Mouse (Mus musculus) layer of hippocampus, adult 9-11 months (tissue): ENCODE measurements around the gene 1700092M07Rik.

ENCODE experiments used
- DNase-seq: peaks from one replicate; pipeline ENCODE4 v3.0.0; 2022

The 1700092M07Rik gene

DNA sequence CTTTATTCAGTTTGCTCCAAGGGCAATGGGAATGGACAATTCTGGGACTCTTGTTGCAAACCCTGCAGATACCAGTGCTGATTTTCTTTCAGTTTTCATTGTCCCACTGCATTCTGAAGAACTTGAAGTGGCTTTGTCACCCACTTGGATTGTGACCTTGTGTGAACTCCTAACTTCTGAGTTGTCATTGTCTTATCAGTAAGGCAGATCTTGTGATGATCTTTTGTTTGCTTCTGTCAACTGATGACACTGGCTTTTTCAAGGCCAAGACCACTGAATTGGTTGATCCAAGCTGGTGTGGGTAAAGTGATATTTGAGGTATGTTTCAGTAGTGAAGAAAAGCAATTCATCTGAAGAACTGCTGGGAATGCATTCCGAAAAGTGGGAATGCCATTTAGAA is 4.9 kb downstream of the 1700092M07Rik start:
- DNase-seq, result no peak

DNA sequence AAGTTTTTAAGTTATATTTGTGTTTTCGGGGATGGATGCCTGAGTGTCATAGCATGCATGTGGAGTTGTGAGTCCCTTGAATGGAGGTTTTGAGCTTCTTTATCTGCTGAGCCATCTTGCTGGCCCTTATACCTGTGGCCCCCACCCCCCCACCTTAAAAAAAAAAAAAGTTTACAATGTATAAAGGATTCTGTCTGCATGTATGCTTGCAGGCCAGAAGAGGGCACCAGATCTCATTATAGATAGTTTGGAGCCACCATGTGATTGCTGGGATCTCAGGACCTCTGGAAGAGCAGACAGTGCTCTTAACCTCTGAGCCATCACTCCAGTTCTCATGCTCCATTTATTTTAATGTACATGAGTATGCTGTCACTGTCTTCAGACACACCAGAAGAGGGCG is 6.8 kb downstream of the 1700092M07Rik start:
- DNase-seq, result no peak

DNA sequence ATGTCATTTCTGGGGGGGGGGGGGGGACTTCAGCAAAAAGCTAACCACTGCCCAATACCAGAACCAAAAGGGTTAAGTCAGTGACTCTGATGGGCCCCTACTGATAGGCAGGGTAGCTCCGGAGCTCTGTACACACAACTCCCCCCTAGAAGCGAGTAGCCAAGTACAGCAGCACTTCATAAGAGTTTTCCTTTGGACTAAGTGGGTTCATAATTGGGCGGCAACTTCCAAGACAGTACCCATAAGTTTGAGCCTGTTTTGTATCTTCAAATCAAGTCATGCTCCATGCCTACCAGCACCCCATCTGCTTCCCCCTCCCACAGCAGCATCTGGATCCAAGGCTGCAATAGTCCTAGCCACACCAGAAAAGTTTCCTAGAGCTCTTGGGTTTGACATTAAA is 15.1 kb downstream of the 1700092M07Rik start:
- no peak for DNase-seq

DNA sequence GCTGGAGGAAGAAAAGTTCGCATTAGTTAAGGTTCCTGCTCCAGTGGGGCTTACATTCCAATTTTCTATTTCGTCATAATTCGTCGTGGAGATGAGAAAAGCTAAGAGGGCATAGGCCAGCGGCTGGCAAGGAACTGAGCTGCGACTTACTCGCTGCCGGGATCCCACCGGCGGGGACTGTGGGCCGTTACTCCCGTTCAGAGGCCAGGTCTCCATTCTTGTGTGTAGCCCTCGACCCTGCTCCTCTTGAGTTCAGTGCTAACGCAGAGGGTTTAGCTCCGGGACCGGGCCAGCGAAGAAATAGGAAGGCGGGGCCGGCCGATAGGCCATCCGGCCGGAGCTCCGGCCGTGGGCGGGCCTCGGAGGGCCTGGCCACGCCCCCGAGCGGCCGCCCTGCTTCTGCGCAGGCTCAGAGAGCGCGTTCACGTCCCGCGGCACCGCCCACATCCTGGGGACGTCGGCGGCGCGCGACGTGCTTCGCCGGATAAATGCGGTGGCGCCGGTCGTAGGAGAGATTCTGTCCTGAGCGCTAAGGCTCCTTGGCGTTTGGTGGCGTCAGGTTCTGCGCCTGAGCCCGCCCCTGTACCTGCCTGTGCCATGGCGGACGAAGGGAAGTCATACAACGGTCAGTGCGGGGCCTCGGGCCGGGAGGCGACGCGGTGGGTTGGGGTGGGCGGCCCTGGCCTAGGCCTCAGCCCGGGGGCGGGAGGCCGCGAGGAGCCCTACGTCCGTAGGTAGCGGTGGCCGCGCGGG is 16.3 kb downstream of the 1700092M07Rik start, which contains the start of gene Nxf1:
TSS of gene Nxf1 (plus strand) at position 439 of the 753 bp plus-strand sequence.
- DNase-seq, result peak; percentile 92

DNA sequence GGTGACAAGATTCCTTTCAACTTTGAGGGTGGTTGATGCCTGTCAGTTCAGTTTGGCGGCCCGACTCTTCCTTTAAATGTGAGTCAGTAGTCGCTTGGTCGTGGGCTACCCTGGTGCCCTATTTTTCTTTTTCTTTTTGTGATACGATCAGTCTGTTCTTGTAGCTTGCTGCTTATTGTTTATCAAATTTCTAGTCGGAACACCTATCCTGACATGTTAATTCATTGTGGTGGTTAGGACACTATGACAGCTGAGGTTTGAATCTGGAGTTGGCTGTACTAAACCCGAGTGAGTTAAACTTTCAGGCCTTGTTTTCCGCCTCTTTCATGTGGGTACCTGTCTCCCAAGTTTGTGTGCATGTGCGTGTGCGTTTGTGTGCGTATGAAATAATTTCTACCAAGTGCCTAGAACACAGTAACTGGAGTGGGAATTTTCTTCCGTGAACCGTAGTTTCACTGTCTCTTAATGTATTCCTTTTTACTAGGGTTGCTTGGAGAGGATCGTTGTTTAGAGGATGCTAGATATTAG is 17.0 kb downstream of the 1700092M07Rik start:
- DNase-seq, result no peak

DNA sequence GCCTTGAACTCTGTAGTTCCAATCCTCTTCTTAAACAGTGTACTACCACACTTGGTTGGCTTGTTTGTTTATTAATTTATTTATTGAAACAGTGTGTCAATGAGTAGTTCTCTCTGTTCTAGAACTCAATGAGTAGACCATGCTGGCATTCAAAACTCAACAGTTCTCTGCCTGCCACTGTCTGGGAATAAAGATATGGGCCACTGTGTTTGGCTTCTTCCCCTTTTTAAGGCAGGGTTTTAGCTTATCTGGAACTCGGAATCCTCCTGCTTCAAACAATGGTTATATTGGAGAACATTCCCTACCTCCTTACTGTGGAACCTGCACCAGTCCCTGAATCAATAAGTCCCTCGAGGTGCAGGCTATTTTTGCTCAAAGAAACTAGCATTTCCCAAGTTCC is 18.4 kb downstream of the 1700092M07Rik start:
- DNase-seq, result no peak

DNA sequence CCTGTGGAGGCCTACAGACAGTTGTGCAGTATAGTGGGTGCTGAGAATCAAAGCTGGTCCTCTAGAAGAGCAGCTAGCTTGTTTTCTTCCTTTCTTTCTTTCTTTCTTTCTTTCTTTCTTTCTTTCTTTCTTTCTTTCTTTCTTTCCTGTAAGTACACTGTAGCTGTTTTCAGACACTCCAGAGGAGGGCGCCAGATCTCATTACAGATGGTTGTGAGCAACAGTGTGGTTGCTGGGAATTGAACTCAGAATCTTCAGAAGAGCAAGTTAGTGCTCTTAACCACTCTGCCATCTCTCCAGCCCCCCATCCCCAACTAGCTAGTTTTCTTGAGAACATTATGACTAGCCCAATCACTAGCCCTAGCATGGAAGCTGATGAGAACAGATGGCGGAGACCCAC is 20.2 kb downstream of the 1700092M07Rik start:
- no peak for DNase-seq

DNA sequence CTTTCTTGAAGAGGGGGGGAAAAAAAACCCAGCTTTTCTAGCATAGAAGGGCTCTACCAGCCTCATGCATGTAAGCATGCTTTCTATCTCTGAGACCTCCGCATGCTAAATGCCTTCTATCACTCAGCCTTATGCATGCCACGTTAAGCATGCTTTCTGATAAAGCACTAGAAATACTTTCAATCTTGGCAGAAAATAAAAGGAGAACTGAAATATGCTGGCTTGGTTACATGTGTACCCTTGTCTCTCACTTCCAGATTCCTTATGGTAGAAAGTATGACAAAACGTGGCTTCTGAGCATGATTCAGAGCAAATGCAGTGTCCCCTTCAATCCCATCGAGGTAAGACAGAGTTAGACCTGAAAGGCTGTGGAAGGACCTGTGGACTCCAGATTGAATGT is 22.8 kb downstream of the 1700092M07Rik start:
- no peak for DNase-seq

DNA sequence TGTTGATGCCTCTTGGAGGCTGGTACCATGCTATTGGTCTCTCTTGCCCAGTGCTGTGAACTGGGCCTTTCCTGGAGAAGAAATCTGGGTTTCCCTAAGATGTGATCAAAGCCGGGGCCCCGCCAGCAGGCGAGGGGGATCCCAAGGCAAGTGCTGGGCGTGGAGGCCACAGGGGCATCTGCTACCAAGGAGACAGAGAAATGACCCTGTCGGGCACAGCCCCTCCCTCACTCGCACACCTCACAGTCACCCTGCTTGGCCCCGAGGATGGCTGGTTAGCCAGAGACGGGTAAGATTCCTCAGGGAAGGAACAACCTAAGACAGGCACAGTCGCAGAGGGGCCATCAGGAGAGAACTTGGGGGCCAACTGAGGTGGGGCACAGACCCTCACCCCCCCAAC is 25.0 kb downstream of the 1700092M07Rik start:
- DNase-seq, result no peak

DNA sequence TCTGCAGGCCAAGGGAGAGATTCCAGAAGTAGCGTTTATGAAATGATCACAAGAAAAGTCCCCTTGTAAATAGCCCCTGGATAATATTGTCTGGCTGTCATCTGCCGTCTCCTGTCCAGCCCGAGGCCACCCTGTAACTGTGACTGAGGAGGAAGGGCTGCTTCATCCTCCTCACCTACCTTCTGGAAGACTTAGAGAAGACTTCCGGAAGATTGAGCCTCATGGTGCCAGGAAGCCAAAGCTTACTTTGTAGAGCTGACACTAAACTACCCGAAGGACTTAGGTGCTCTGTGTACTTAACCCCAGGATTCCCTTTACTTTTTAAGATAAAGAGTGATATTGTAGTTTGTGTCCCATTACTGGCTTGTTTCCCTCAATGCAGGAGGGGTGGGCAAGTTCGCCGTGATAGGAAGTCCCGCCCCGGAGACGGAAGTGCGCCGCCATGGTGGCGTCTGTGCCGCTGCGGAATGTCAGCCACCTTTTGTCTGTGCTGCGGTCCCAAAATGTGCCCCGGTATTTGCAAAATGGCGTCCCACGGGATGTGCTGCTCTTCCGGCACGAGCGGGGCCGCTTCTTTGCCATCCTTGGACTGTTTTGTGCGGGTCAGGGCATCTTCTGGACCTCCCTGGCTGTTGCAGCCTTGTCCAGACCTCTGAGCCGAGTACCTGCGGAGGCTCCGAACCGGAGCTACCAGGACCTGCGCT is 30.2 kb downstream of the 1700092M07Rik start, which contains the start of gene Tmem223:
TSS of gene Tmem223 (plus strand) at position 430 of the 704 bp plus-strand sequence.
- peak; percentile 82 for DNase-seq

DNA sequence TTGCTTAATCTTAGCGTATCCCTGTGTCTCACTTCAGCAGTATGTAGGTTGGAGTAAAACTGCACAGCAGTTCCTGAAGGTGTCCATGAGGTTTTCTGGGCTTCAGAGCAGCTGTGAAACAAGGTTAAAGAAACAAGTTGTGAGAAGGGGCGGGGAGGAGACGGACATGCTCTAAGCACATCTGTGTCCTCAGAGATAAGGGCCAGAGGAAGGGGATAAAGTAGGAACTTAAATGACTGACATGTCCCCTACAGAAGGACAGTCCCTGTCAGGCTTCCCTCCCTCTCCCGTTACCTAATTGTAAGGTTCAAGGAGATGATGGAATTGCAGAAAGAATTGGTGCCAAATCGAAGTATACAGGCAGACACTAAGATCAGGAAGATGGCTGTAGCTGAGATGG is 32.5 kb downstream of the 1700092M07Rik start:
- DNase-seq, result no peak

DNA sequence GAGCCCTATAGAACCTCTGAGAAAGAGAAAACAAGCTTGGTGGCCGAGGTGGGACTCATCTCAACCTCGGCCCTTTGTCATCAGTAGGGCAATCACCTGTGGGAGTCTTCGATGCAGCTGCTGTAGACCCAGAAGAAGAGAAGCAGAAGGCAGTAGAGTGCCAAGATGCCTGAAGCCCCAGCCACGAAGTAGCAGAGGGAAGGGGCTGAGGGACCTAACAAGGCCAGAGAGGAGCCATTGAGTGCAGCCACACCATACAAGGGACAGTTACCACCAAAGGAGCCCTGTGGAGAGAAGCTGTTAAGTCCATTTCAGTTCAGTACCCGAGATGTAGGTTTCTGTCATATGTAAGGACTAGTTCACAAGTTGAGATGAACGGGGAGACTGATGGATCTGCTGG is 32.9 kb downstream of the 1700092M07Rik start:
- DNase-seq, result no peak

DNA sequence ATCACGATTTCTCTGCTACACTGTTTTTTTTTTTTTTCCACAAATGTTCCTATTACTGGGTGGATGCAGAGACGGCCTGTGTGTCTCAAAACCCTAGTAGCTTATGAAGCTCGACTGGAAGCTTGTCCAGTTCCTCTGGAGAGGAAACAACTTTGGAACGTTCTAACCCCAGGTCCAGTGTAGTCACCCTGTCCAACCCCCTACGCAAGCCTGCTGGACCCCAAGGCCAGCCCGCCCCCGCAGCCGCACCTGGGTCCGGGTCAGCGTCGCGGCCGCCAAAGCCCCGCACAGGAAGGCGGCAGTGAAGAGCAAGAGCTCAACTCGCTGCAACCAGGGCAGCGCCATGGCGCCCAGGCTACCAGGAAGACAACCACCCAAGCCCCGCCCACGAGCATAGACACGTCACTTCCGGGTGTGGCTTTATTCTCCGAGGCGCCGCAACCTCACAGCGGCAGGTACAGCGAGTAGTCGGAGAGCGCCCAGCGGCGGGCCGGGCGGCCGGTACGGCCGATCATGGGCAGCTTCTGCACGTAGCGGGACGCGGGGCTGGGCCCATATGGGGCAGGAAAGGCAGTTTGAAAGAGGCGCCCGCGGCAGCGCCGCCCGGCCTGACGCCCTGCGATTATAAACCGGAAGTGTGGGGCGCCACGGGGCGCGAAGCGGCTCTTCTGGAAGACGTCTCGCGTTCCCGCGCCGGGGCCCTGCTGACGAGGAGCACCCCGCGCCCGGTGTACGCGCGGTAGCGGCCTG is 33.7 kb downstream of the 1700092M07Rik start, which contains the start of gene Tmem179b:
TSS of gene Tmem179b (minus strand) at position 382 of the 750 bp plus-strand sequence.
- DNase-seq, result peak; percentile 96

DNA sequence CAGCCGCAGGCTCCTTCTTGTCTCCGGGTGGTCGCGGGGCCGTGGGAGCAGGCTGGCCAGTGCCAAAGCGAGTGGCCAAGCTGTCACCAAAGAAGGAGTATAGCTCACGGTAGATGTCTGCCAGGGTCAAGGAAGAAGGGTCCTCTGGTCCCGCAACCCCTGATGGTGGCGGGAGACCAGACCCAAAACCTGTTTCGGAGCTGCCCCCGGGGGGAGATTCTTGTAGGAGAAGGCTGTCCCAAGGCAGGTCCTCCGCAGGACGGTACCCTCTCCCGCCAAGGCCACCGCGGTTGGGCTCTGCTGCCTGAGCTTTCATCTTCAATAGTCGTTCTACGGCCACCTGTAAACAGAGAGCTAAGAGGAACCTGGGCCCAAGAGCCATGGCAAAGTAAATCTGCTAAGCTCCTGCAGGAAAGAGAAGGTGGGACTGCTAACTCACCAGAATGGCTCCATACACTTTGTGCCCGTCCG is 34.5 kb downstream of the 1700092M07Rik start:
- no peak for DNase-seq

DNA sequence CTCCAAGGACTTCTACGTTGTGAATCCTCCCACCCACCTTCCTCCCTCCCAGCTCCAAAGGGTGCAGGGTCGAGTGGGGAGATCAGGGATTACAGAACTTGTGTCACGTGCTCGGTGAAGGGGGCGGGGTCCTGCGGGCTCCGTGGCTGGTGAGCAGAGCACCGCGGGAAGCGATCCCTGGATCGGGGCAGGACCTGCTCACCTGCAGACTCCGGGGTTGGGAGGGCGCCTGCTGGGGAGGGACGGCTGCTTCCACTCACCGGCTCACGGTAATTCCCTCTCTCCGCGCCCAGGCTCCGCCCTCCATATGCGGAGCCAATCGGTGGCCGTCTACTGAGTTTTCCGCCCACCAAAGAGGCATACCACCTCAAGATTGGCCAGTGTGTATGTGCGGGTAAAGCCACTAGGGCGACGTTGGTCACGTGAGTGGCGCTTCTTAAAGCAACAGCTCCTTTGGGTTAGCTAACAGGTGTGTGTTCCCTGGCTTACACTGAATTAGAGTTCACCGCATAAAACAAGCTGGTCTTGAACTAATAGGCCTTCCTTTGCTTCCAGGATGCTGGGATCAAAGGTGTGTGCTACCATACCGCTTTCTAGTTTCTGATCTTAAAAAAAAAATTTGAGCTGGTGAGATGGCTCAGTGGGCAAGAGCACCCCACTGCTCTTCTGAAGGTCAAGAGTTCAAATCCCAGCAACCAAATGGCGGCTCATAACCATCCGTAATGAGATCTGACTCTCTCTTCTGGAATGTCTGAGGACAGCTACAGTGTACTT is 45.7 kb downstream of the 1700092M07Rik start, which contains the start of gene Taf6l:
TSS of gene Taf6l (minus strand) at position 410 of the 774 bp plus-strand sequence.
- DNase-seq, result peak; percentile 96

DNA sequence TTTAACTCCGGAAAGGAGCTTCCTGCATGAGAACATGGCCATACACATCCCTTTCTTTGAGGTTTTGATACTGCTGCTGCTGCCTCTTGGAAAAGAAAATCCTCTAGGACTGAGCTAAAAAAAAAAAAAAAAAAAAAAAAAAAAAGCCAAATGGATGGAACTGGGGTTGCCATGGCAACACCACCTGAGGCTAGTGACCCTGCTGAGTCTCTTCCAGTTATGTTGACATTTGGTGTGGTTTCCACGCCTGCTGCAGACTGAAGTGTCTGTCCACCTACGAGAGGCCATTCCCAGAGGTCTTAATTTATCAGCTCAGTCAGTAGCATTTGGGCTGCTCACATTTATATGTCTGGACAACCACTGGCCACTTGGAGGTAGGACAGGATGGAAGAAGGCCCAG is 48.0 kb downstream of the 1700092M07Rik start:
- DNase-seq, result no peak

DNA sequence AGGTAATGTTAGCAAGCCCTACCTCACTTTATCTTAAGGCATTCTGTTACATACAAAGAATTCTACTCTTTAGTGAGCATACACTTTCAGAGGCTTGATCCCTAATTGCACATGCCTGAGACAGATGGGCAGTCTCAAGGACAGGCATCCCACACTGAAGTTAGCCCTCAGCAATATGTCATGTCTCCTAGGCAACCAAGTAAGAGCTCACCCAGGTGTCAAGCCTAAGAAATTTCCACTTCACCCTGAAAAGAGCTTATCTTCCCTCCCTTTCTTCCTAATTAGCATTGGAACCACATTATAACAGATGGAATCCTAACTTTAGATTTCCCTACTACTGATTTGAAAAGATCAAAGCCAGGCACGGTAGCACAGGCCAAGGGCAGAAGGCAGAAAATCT is 48.7 kb downstream of the 1700092M07Rik start:
- peak; percentile 57 for DNase-seq

DNA sequence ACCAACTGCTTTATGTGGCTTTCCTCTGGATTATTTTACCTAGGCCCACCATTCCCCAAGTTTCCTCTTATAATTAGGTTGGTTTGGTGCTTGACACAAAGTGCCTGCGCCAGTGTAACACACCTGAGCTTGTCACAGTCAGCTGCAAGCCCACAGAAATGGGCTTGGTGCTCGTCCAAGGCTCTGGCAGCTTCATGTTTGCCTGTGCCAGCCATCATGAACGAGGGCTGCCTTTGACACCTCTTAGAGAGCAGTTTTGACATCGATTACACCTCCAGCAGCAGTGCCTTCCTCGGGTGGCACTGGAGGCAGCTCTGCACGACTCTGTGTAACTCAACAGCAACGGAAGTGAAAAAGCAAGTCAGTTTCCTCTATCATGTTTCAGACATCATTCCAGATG is 49.7 kb downstream of the 1700092M07Rik start:
- no peak for DNase-seq
